Mouse (Mus musculus) adrenal gland, adult 2 months (tissue): ENCODE measurements around the gene B230219D22Rik. TPM values are rescaled to one million over a fixed set of nuclear protein-coding genes. Genes with fewer than 3 reads are reported as not detected.
A peak's percentile ranks its signal among the peaks of the same experiment; 100 is the strongest.
"Not testable (repeated sequence)": the region's sequence is repeated elsewhere in the genome, so short reads cannot be mapped to it uniquely, and the experiment has no call there.

Experiments used
- DNase-seq: peaks from one replicate; pipeline ENCODE4 v3.0.0; 2021
- long read RNA-seq: library from polyadenylated mRNA; stranded (forward); transcript quantifications from one replicate; pipeline ENCODE4 v2.0.0, GENCODE M21; 2021
- polyA plus RNA-seq: library from polyadenylated mRNA; depleted of rRNA; stranded (reverse); fragments of >200 nt; gene quantifications from 2 replicates; pipeline ENCODE4 v1.2.3, GENCODE M21; 2012; rRNA removed
- total RNA-seq, 2 experiments: library from RNA; stranded (reverse); gene quantifications; 2 replicates each; pipeline ENCODE4 v1.2.3; 2021

The B230219D22Rik gene
- total RNA-seq (10 to 100 TPM; 51.3 to 61.4 TPM), polyA plus RNA-seq (16.5 and 19.5 TPM in 2 replicates)
- long read RNA-seq, full-length matches to known transcripts: 13 of 30 reads
- long read RNA-seq, partial matches to known transcripts: 1 of 30 reads
- long read RNA-seq, other reads (novel, unspliced or antisense): 16 of 30 reads

- peak; percentile 94 for DNase-seq
Measured at GRCm38 (mm10) chr13:55692535-55693242, at the start of gene B230219D22Rik. B230219D22Rik (plus strand) TSS chr13:55693124.

DNA sequence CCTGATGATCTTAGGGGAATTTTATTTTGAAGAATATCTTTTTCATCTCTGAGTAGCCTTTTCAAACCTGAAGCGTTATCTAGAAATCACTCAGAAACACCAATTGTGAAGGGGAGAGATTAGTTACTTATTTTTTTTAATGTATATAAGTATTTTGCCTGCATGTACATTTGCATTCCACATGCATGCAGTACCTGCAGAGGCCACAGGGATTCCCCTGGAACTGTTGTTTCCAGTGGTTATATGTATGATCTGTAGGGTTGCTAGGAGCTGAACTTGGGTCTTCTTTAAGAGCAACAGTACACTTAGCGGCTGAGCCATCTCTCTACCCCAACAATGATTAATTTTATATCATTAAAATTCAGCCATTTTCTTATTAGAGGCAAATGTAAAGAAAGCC is 48.4 kb upstream of the B230219D22Rik start:
- no peak for DNase-seq

DNA sequence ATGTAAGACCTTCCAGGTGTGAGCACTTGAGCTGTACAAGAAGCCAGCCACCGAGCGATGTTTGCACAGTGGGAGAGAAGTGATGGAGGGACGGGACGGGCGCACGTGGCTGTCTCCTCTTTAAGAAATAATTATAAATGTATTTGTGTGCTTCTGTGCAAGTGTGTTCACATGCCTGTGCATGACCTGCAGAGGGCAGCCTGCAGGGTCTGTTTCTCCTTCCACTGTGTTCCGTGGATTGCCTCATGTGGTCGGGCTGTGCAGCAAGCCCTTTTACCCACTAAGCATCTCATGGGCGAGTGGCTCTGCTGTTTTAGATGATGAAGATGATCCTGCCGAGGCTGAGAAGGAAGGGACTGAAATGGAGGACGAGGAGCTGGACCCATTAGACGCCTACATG is 42.8 kb upstream of the B230219D22Rik start:
- no peak for DNase-seq

DNA sequence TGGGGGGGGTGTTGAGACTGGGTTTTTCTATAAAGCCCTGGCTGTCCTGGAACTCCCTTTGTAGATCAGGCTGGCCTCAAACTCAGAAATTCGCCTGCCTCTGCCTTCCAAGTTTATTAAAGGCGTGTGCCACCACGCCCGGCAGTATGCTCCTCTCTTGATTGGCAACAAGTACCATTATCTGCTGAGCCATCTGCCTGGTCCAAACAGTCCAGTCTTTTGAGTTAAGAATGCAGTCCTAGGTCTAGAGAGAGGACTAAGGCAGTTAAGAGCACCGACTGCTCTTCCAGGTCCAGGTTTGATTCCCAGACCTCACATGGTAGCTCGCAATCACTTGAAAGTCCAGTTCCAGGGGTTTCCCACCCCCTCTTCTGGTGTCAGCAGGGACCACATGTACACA is 41.9 kb upstream of the B230219D22Rik start:
- no peak for DNase-seq

- DNase-seq: peak; percentile 44
Measured at GRCm38 (mm10) chr13:55668550-55668949, 24.4 kb upstream of the B230219D22Rik start.

GRCm38 (mm10) chr13:55672711-55673110 is 20.2 kb upstream of the B230219D22Rik start:
- no peak for DNase-seq

DNA sequence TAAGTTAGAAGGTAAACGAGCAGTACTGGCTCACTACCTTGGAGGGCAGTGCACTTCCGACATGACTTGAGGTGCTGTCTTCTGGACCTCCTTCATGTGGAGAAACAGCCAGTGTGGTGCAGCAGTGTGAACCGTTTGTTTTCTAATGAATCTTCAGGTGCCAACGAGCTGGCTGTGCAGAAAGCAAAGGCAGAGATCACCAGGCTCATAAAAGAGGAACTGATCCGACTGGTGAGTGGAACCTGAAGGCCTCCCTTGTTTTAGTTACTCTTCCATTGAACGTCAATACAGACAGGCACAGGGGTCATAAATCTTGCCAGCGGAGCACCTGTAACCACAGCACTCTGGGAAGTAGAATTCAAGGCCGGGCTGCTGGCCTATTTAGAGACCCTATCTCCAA is 15.6 kb upstream of the B230219D22Rik start:
- DNase-seq: no peak

GRCm38 (mm10) chr13:55682201-55682600 is 10.7 kb upstream of the B230219D22Rik start:
- DNase-seq: no peak

GRCm38 (mm10) chr13:55683581-55683980 is 9.3 kb upstream of the B230219D22Rik start:
- DNase-seq: peak; percentile 64

DNA sequence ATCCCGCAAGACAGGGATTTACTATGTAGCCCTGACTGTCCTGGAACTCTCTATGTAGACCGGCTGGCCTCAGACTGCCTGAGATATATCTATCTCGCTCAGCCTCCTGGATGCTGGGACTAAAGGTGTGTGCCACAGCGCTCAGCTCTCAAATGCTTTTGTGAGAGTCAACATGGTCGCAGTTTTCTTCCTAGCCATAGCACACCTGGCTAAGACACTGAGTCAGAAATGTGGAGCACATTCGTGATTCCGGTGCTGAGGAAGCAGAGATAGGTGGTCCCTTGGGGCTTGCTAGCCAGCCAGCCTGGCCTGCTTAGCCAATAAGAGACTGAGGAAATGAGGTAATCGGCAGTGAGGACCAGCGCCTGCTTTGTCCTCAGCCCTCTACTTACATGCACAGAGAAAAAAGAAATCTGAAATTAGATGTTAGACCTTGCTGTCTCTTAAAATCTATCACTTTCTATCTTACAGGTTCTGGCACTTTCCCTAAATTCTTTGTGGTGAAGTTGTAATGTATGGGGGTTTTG is 6.8 kb upstream of the B230219D22Rik start:
- no peak for DNase-seq

- no peak for DNase-seq
Measured at GRCm38 (mm10) chr13:55687927-55688602, 4.9 kb upstream of the B230219D22Rik start.

DNA sequence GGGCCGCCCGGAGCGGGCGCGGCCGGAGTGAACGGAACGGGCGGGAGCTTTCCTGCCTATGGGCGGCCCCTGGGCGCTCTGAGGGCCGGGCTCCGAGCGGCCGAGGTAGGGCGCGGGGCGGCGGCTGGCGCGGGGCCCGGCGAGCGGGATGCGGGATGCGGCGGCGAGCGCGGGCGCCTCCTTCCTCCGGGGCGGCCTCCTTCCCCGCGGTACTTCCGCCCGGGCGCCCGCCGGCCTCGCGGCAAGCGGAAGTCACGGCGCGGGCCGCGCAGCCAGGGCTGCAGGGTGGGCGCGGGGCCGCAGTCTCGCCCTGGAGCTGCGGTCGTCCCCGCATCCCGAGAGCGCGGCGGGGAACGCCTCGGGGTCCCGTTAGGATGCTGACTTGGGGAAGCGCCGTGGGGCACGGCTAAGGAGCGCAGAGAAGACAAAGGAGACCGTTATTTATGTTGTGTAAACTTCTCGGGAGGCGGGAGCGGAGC is 358 bp downstream of the B230219D22Rik start:
- no peak for DNase-seq

GRCm38 (mm10) chr13:55694110-55694509 is 1.2 kb downstream of the B230219D22Rik start:
- no peak for DNase-seq

GRCm38 (mm10) chr13:55695989-55696388 is 3.1 kb downstream of the B230219D22Rik start:
- DNase-seq: not testable (repeated sequence)

- DNase-seq: no peak
Measured at GRCm38 (mm10) chr13:55704301-55704700, 11.4 kb downstream of the B230219D22Rik start.

- no peak for DNase-seq
Measured at GRCm38 (mm10) chr13:55712846-55713245, 19.9 kb downstream of the B230219D22Rik start.

GRCm38 (mm10) chr13:55714501-55715166 is 21.7 kb downstream of the B230219D22Rik start, which contains the start of gene Txndc15:
Txndc15 (plus strand) TSS chr13:55714650.
- DNase-seq: peak; percentile 95

GRCm38 (mm10) chr13:55715167-55715512 is 22.2 kb downstream of the B230219D22Rik start:
- no peak for DNase-seq

- DNase-seq: no peak
Measured at GRCm38 (mm10) chr13:55715908-55716510, 23.1 kb downstream of the B230219D22Rik start.

DNA sequence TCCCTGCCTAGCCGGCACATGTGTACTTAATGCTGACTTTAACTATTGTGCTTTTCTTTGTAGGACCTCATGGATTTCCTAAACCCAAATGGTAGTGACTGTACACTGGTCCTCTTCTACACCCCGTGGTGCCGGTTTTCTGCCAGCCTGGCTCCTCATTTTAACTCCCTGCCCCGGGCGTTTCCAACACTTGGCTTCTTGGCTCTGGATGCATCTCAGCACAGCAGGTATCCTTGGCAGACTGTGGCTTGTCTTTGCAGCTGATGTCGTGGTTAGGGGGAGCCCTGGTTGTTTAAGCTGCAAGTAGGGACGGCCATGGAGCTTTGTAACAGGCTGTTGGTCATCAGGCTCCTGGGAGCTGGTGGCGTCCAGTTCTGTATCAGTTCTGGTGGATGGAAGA is 28.6 kb downstream of the B230219D22Rik start:
- DNase-seq: no peak

DNA sequence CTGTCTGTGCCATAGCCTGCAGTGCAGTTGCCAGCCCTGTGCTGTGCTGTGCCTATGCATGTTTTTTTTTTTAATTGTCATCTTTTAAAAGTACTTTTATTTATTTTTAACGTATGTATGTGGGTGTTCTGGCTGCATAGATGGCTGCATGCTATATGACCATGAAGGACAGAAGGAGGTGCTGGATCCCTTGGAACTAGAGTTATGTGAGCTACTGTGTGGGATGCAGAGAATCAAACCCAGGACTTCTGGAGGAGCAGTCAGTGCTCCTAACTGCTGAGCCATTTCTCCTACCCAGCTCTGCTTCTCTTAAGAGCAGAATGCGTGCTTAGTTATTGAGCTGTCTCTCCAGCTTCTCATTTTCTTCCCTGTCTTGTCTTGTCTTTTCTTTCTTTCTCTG is 29.1 kb downstream of the B230219D22Rik start:
- DNase-seq: no peak

DNA sequence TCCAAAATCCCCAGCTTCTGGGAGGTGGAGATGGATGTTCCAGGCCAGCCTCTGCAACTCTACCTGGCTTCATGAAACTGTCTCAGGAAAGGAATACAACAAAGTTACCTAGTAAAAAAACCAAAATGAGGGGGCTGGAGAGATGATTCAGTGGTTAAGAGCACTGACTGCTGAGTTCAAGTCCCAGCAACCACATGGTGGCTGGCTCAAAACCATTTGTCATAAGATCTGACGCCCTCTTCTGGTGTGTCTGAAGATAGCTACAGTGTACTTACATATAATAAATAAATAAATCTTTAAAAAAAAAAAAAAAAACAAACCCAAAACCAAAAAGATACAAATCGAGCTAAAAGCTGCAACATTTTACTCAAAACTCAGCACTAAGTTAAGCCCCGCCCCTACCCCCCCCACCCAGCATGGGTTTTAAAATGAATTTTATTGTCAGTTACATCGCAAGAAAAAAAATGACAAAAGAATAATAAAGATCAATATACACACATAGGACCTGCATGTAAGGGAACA is 33.7 kb downstream of the B230219D22Rik start:
- peak; percentile 13 for DNase-seq
